Mouse (Mus musculus) liver, postnatal 0 days (tissue): ENCODE measurements around the gene Hivep2. TPM values are rescaled to one million over a fixed set of nuclear protein-coding genes. Genes with fewer than 3 reads are reported as not detected.

Experiments used
- ATAC-seq: fragments of 200-750 bp; cut with Nextera tagmentation; 2 replicates; pipeline ENCODE4 v1.8.0; 2017; ENCODE audit warnings: mild to moderate bottlenecking, moderate library complexity
- DNase-seq: peaks from one replicate; pipeline ENCODE4 v3.0.0-alpha.2; 2016
- H3K27ac ChIP-seq: fragments of 300-500 bp; sonication (generic); 2 replicates; pipeline ENCODE4 v1.5.1; 2014; ENCODE audit warnings: antibody characterized with exemption, moderate library complexity, mild to moderate bottlenecking, low read depth
- H3K27me3 ChIP-seq: fragments of 300-500 bp; sonication (generic); 2 replicates; pipeline ENCODE4 v1.6.1; 2014; ENCODE audit warnings: low read length, control low read depth, mixed read lengths; ENCODE audit not compliant: insufficient read depth
- H3K36me3 ChIP-seq: fragments of 300-500 bp; sonication (generic); replicated peaks from 2 replicates; pipeline ENCODE4 v1.6.1; 2014; ENCODE audit warnings: mild to moderate bottlenecking, control low read depth, low read length, moderate library complexity, mixed read lengths; ENCODE audit not compliant: insufficient read depth
- H3K4me1 ChIP-seq: fragments of 300-500 bp; sonication (generic); 2 replicates; pipeline ENCODE4 v1.6.1; 2014; ENCODE audit warnings: antibody characterized with exemption, mild to moderate bottlenecking, control low read depth; ENCODE audit not compliant: insufficient read depth
- H3K4me2 ChIP-seq: fragments of 300-500 bp; sonication (generic); 2 replicates; pipeline ENCODE4 v1.6.1; 2014; ENCODE audit warnings: low read depth, mild to moderate bottlenecking, low read length, moderate library complexity, mixed read lengths
- H3K4me3 ChIP-seq: fragments of 300-500 bp; sonication (generic); 2 replicates; pipeline ENCODE4 v1.5.1; 2014; ENCODE audit warnings: low read depth, low read length
- H3K9ac ChIP-seq: fragments of 300-500 bp; sonication (generic); replicated peaks from 2 replicates; pipeline ENCODE4 v1.6.1; 2014; ENCODE audit warnings: mild to moderate bottlenecking, moderate library complexity
- H3K9me3 ChIP-seq: fragments of 300-500 bp; sonication (generic); 2 replicates; pipeline ENCODE4 v1.6.1; 2016; ENCODE audit warnings: mild to moderate bottlenecking, control low read depth, low read length, mixed read lengths
- CTCF ChIP-seq: sonication (generic); IDR thresholded peaks from 2 replicates; pipeline ENCODE4 v1.5.1; 2016; ENCODE audit warnings: antibody characterized with exemption, low read depth
- EP300 ChIP-seq: IDR thresholded peaks from 2 replicates; pipeline ENCODE4 v1.6.1; 2016; ENCODE audit warnings: antibody characterized with exemption, low read depth, mild to moderate bottlenecking
- WGBS: fragments of 180-500 bp; shearing (Covaris S2); extraction: QIAGEN DNeasy Blood & Tissue Kit; methylation state at CpG from one replicate; pipeline ENCODE4 v1.1.7; 2014; ENCODE audit not compliant: insufficient replicate concordance; 5-methylcytosine and 5-hydroxymethylcytosine counted together
- polyA plus RNA-seq: library from polyadenylated mRNA; unstranded; fragments of >200 nt; fragmentation: Nextera tagmentation; extraction: Ambion mirVana; gene quantifications from 2 replicates; pipeline ENCODE4 v1.2.1, GENCODE M21; 2015

Hivep2 gene
- polyA plus RNA-seq, 1 experiment from 2014 or later = 0.82 TPM

DNA sequence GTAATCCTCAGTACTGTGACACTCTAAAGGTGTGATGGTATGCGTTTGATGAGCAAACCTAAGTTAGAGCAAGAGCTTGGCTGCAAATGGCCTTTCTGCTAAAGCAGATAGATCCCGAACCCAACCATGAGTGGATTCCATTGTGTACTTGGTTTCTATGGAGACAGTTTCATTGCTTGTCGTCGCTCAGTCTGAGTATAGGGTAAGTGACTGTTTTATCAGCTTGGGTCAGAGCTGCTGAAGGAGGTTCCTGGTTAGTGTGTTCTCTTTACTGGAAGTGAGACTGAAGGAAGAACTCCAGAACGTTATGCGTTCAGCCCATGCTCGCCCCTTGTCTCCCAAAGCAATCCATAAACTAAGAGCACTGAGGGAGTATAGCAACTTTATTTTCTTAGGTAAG lies 54.4 kb downstream of the Hivep2 start:
- no peak for DNase-seq
- Histone ChIP-seq H3K4me1 (peaks cover 8% of the 10 kb centered on the region), H3K4me3 (no peak overlapping the region), H3K36me3 (no peaks in the 10 kb centered on the region), H3K27ac (no peak overlapping the region), H3K9me3 (no peaks in the 10 kb centered on the region), H3K4me2 (no peak overlapping the region), H3K9ac (no peak overlapping the region), H3K27me3 (no peaks in the 10 kb centered on the region)
- WGBS = 58% methylated on average over 7 of the region's 7 CpGs
- no peak for ATAC-seq
- TF ChIP-seq EP300 (no peak), CTCF (no peak)

DNA sequence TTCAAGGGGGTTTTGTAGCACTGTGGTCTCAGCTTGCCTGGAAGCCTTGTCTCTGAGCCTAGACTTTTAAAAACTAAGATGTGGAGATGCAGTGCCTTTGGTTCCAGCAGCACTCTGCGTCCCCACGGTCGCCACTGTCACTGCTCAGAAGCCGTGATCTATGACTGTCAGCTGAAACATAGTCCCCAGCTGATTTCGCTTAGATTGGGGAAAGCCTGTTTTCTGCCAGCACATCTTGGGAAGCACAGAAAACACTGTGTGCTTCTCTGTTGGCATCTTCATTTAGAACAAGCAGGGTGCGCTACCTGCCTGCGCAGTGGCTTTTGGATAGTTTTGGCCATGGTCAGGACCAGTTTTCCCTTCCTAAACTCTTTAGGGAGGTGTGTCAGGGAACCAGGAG lies 59.1 kb downstream of the Hivep2 start:
- WGBS = 85% methylated on average over 7 of the region's 7 CpGs
- no peaks in the 10 kb centered on the region for H3K4me1 ChIP-seq
- TF ChIP-seq CTCF (no peak), EP300 (no peak)
- no peak overlapping the region for H3K4me2 ChIP-seq
- no peaks in the 10 kb centered on the region for H3K9me3 ChIP-seq
- H3K27me3 ChIP-seq = no peaks in the 10 kb centered on the region
- H3K36me3 ChIP-seq = no peaks in the 10 kb centered on the region
- ATAC-seq = no peak
- H3K4me3 ChIP-seq = no peak overlapping the region
- no peak overlapping the region for H3K27ac ChIP-seq
- no peak for DNase-seq
- H3K9ac ChIP-seq = no peak overlapping the region

GRCm38 (mm10) chr10:14027751-14028150 lies 61.9 kb downstream of the Hivep2 start:
- TF ChIP-seq EP300 (no peak), CTCF (no peak)
- 45% methylated on average over 1 of the region's 1 CpGs for WGBS

DNA sequence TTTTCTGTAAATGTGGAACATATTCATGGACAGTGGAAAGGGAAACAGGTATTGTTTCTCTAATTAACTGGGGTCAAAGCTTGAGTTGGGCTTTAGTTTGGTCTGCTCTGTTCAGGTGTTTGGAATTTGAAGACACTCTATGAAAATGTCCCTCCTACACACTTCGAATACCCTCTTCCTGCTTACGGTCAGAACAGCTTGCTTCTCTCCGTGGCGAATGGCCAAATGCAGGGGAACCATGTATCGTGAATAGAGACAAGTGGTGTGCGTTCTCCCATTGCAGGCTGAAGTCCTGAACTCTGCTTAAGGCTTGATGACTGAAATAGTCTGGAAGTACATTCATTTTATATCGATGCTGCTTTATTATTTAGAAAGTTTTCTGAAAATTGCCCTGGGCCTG lies 63.1 kb downstream of the Hivep2 start:
- H3K4me3 ChIP-seq = no peak overlapping the region
- no peaks in the 10 kb centered on the region for H3K4me1 ChIP-seq
- no peak overlapping the region for H3K4me2 ChIP-seq
- H3K27ac ChIP-seq = no peak overlapping the region
- WGBS = 87% methylated on average over 7 of the region's 7 CpGs
- H3K27me3 ChIP-seq = no peaks in the 10 kb centered on the region
- H3K9me3 ChIP-seq = no peaks in the 10 kb centered on the region
- no peak for DNase-seq
- H3K36me3 ChIP-seq = no peaks in the 10 kb centered on the region
- no peak for ATAC-seq
- no peak overlapping the region for H3K9ac ChIP-seq
- no peak for TF ChIP-seq EP300
- TF ChIP-seq CTCF = no peak

More at GRCm38 (mm10) chr10:14027751-14028150, 61.9 kb downstream of the Hivep2 start:
- H3K36me3 ChIP-seq = no peaks in the 10 kb centered on the region
- no peaks in the 10 kb centered on the region for H3K4me1 ChIP-seq
- no peak for ATAC-seq
- H3K9ac ChIP-seq = no peak overlapping the region
- no peaks in the 10 kb centered on the region for H3K9me3 ChIP-seq
- H3K4me2 ChIP-seq = no peak overlapping the region
- H3K27me3 ChIP-seq = no peaks in the 10 kb centered on the region
- DNase-seq = no peak
- H3K4me3 ChIP-seq = no peak overlapping the region
- no peak overlapping the region for H3K27ac ChIP-seq

DNA sequence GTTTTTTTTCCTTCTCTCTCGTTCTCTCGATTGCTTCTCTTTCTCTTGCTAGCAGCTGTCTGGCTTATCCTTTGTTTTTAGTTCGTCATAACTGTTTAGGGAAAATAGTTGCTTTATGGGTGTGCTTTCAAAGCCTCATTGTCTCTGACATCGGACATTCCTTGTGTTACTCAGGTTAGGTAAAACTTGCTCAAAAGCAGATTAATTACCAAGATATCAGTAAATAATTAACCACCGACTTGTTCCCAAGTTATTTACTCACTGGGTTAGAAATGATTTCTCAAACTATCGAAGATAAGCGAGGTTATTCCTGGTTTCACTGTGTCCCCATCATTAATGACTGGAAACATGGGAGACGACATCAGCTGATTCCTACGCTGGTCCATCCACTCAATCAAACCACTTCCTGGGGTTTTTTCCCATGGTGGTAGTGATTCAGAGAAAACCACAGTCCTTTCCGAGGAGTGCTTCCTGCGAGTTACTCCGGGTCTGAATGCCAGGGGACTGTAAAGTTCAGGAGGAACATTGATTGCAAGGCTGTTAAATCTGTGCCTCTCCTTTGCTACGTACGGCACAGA lies 64.7 kb downstream of the Hivep2 start:
- ATAC-seq (no peak), DNase-seq (no peak)
- TF ChIP-seq CTCF (no peak), EP300 (no peak)
- H3K27ac ChIP-seq = no peak overlapping the region
- H3K9ac ChIP-seq = no peak overlapping the region
- no peak overlapping the region for H3K4me3 ChIP-seq
- no peaks in the 10 kb centered on the region for H3K4me1 ChIP-seq
- H3K27me3 ChIP-seq = no peaks in the 10 kb centered on the region
- no peaks in the 10 kb centered on the region for H3K9me3 ChIP-seq
- 73% methylated on average over 14 of the region's 14 CpGs for WGBS
- H3K4me2 ChIP-seq = no peak overlapping the region
- no peaks in the 10 kb centered on the region for H3K36me3 ChIP-seq

DNA sequence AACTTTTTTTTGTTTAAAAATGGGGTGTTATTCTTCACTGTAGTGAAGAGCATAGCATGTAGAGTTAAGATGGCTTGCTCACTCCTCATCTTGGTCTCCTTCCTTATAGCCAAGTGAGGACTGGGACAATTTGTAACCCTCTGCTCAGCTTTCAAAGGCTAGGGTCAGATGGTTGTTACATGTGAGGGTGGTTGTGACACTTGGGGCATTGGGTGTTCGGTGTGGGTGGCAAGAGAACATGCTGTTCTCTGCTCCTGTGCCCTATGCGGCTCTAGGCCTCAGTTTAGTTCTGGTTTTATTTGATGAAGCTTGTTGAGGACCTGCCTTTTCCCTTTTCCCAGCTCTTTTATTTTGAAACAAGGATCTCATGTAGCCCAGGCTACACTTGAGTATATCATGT lies 66.7 kb downstream of the Hivep2 start:
- H3K4me3 ChIP-seq = no peak overlapping the region
- H3K9me3 ChIP-seq = no peaks in the 10 kb centered on the region
- DNase-seq (no peak), ATAC-seq (no peak)
- H3K36me3 ChIP-seq = no peaks in the 10 kb centered on the region
- H3K4me2 ChIP-seq = no peak overlapping the region
- no peak overlapping the region for H3K9ac ChIP-seq
- H3K27ac ChIP-seq = no peak overlapping the region
- 74% methylated on average over 2 of the region's 2 CpGs for WGBS
- H3K4me1 ChIP-seq = no peaks in the 10 kb centered on the region
- TF ChIP-seq EP300 (no peak), CTCF (no peak)
- H3K27me3 ChIP-seq = no peaks in the 10 kb centered on the region

- no peak overlapping the region for H3K27ac ChIP-seq
- H3K4me1 ChIP-seq = no peaks in the 10 kb centered on the region
- ATAC-seq (no peak), DNase-seq (no peak)
- H3K36me3 ChIP-seq = no peaks in the 10 kb centered on the region
- H3K9ac ChIP-seq = no peak overlapping the region
- no peak for TF ChIP-seq CTCF
- H3K4me2 ChIP-seq = no peak overlapping the region
- no peaks in the 10 kb centered on the region for H3K9me3 ChIP-seq
- WGBS = 77% methylated on average over 7 of the region's 7 CpGs
- no peaks in the 10 kb centered on the region for H3K27me3 ChIP-seq
- no peak overlapping the region for H3K4me3 ChIP-seq
Measured at GRCm38 (mm10) chr10:14034046-14034445, 68.2 kb downstream of the Hivep2 start.
